8 mouse cellular contexts compared by ENCODE assay signal in the genomic region with DNA sequence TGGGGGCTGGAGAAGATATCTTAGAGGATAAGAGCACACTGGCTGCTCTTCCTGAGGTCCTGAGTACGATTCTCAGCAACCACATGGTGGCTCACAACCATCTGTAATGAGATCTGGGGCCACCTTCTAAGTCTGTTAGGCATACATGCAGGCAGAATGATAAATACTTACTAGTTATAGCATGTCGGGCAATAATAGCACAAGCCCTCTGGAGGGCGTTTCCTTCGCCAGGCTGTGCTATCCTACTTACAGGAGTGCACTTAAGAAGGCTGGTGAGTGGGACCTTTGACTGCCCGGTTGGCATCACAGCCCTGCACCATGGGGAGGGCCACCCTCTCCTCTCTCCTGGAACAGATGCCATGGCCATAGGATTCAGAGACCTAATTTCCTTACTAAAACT.
DNase-seq lines count a peak whose midpoint lies in the region; ATAC-seq and TF ChIP-seq lines count a peak whose summit lies in the region.

No protein-coding gene starts in this region.

- no peaks in the 10 kb centered on the region for H3K27me3 ChIP-seq in testis, adult 2 months (ENCODE audit: control insufficient read depth, insufficient read depth, low read length)
- no peaks in the 10 kb centered on the region for H3K27me3 ChIP-seq in heart, adult 2 months (ENCODE audit: control insufficient read depth, insufficient read depth, low read length)
- no peaks in the 10 kb centered on the region for H3K27me3 ChIP-seq in lung, embryonic 15.5 days

- H3K9ac ChIP-seq in heart, adult 2 months (ENCODE audit: low read depth, low read length) = peak overlapping the region; percentile 40
- H3K9ac ChIP-seq in lung, embryonic 15.5 days = peak overlapping the region; percentile 84

- DNase-seq in testis, postnatal 10 days (ENCODE audit: low spot score) = no peak
- peak; percentile 56 to 61 for DNase-seq in cerebellum, postnatal 10 days
- peak; percentile 46 to 47 for DNase-seq in heart, adult 2 months
- peak; percentile 42 for DNase-seq in kidney, adult 8-10 months
- DNase-seq in right cerebral cortex, postnatal 4 days = no peak

- H3K9me3 ChIP-seq in lung, embryonic 15.5 days = no peaks in the 10 kb centered on the region

- no peak for TF ChIP-seq CTCF in testis, adult 2 months (IDR thresholded peaks at IDR 0.05; ENCODE audit: control insufficient read depth, insufficient read depth, insufficient replicate concordance, low read depth, low read length)
- peak; percentile 53 for TF ChIP-seq CTCF in heart, adult 2 months (IDR thresholded peaks at IDR 0.05)

- no peak overlapping the region; the same call in 1 of the 2 replicates for H3K27ac ChIP-seq in testis, adult 2 months (ENCODE audit: control insufficient read depth, insufficient read depth, low read depth, low read length)
- H3K27ac ChIP-seq in heart, adult 2 months = peak overlapping the region; percentile 94
- H3K27ac ChIP-seq in lung, embryonic 15.5 days = peak overlapping the region; percentile 97

- peak overlapping the region; percentile 75 for H3K4me2 ChIP-seq in lung, embryonic 15.5 days

- H3K4me1 ChIP-seq in testis, adult 2 months (ENCODE audit: control insufficient read depth, insufficient read depth, low read length) = peaks cover 11% of the 10 kb centered on the region
- peaks cover 4% of the 10 kb centered on the region; the same call in 1 of the 2 replicates for H3K4me1 ChIP-seq in heart, adult 2 months (ENCODE audit: control insufficient read depth, insufficient read depth, low read length)
- H3K4me1 ChIP-seq in lung, embryonic 15.5 days = peaks cover 19% of the 10 kb centered on the region

- 2% methylated on average over 5 of the region's 5 CpGs for WGBS in heart, adult 2 months
- WGBS in lung, embryonic 15.5 days = under 1% methylated on average over 5 of the region's 5 CpGs

- TF ChIP-seq EP300 in heart, adult 2 months (IDR thresholded peaks at IDR 0.05; ENCODE audit: insufficient read depth, low read depth, low read length) = no peak

- TF ChIP-seq POLR2A in testis, adult 2 months (IDR thresholded peaks at IDR 0.05; ENCODE audit: control insufficient read depth, low read depth, low read length) = no peak
- no peak for TF ChIP-seq POLR2A in heart, adult 2 months (IDR thresholded peaks at IDR 0.05; ENCODE audit: insufficient read depth, low read depth, low read length)

- intact Hi-C loops in heart, adult 2 months (cut with DNase I) = no loop called here

- H3K4me3 ChIP-seq in testis, adult 2 months (ENCODE audit: control insufficient read depth, low read depth, low read length) = peak overlapping the region; percentile 84
- peak overlapping the region; percentile 91 for H3K4me3 ChIP-seq in heart, adult 2 months
- H3K4me3 ChIP-seq in lung, embryonic 15.5 days = peak overlapping the region; percentile 76

- H3K79me2 ChIP-seq in heart, adult 2 months (replicated peaks; ENCODE audit: control insufficient read depth, insufficient read depth, low read length) = 0 out of 2 replicates have a peak, but pooled peaks cover 1% of the 10 kb centered on the region

- no peaks in the 10 kb centered on the region for H3K36me3 ChIP-seq in testis, adult 2 months (ENCODE audit: control insufficient read depth, insufficient read depth, low read length)
- H3K36me3 ChIP-seq in heart, adult 2 months (ENCODE audit: control insufficient read depth, insufficient read depth, low read length) = no peaks in the 10 kb centered on the region
- H3K36me3 ChIP-seq in lung, embryonic 15.5 days = no peaks in the 10 kb centered on the region; the same call in 1 of the 2 replicates

- ATAC-seq in lung, embryonic 15.5 days (ENCODE audit: borderline replicate concordance, extremely low read depth, low FRiP score, low TSS enrichment) = peak; percentile 21; the same call in 1 of the 2 replicates
- peak; percentile 37; the same call in 1 of the 2 replicates for ATAC-seq in neutrophil, adult 5-6 weeks (ENCODE audit: extremely low read depth, insufficient number of reproducible peaks, low FRiP score, poor library complexity, severe bottlenecking)

Comparison
In these comparisons a context has a peak if more than half of its experiments do, and no peak if none do; other contexts are left out.
1. DNase-seq: peak in cerebellum, postnatal 10 days (2 of 2), heart, adult 2 months (2 of 2) and kidney, adult 8-10 months (2 of 2); none in testis, postnatal 10 days (single experiment) and right cerebral cortex, postnatal 4 days (single experiment).
2. Peak in every context shown above with its lines, with median percentiles within 50 percentile points of each other: H3K4me3 ChIP-seq.